Mouse (Mus musculus) skeletal muscle tissue, adult 2 months (tissue): ENCODE data around the gene Msx3.
A peak's percentile ranks its signal among the peaks of the same experiment; 100 is the strongest.

ENCODE experiments used
- DNase-seq: peaks from one replicate; pipeline ENCODE4 v3.0.0-alpha.2; 2012; ENCODE audit warnings: low read depth, low spot score

Msx3 gene

DNA sequence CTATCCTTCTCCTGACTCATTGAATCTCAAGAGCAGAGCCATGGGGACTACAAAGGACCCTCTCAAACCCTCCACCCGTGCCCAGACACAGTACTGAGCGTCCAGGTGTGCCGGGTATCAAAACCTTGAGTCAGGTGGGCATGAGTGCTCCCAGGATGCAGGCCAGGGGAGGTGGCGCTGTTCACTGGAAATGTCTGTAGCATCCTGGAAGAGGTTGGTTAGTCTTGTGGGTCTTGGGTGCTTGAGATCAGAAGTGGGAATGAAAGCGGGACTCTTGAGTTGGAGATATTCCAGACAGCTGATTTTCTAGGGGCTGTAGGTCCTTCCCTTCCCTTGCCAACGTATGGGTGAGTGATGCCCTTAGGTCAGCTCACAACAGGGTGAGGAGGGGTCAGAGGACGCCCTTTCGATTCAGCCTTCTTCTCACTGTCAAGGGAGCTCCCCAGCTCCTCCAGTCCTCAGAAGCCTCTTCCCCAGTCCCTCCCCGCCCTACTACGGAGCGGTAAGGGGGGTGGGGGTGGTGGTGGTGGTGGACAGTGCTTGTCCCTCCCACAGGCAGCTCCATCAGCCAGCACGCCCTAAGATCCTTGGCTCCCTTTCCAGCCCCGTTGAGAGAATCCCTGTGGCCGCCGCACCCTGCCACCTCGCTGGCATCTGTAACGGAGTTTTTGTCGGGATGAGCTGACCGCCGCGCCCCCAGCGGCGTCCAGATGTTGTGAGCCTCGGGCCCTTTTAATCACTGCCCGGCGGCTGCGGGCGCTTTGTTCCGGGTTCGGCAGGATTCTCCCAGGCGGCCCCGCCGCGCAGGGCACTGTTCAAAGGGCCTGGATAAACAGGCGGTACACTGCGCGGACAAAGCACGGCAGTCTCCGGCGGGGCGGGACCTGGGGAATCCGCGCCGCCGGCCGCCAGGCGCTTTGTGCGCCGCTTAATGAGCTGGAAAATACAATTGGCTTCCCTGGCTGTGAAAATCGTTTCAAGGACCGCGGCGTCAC lies 8.8 kb upstream of the Msx3 start:
- DNase-seq: no peak

DNA sequence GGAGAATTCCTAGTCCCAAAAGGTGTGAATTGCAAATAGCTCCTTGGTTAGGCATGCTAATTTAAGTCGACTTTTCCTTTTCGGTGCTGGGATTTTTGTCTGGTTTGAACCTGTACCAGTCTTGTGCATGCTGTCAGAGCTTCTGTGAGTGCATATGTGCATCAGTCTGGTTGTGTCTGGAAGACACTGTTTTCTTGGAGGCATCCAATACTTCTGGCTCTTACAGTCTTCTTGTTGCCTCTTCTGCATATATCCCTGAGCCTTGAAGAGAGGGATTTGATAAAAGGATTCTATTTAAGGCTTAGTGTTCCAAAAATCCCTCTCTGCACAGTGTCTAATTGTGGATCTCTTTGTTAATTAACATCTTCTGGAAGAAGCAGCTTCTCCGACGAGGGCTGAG lies 5.2 kb upstream of the Msx3 start:
- DNase-seq: no peak

GRCm38 (mm10) chr7:140049115-140049689 lies 313 bp upstream of the Msx3 start:
- no peak for DNase-seq

DNA sequence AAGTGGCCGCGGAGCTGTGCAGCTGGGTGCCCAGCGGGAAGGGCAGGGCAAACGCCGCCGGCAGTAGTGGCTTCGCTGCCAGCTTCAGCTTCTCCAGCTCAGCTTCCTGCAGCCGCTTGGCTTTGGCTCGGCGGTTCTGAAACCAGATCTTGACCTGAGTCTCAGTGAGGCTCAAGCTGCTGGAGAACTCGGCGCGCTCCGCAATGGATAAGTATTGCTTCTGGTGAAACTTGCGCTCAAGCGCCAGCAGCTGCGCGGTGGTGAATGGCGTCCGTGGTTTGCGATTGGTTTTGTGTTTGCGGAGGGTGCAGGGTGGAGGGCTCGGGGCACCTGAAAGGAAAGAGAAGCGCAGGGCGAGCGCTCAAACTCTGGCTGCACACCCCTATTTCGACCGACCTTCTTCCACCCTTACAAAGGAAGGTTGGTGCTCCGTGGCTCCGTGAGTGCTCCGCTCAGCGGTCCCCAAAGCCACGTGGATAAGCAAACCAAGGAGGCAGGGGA lies 1.0 kb downstream of the Msx3 start:
- no peak for DNase-seq

DNA sequence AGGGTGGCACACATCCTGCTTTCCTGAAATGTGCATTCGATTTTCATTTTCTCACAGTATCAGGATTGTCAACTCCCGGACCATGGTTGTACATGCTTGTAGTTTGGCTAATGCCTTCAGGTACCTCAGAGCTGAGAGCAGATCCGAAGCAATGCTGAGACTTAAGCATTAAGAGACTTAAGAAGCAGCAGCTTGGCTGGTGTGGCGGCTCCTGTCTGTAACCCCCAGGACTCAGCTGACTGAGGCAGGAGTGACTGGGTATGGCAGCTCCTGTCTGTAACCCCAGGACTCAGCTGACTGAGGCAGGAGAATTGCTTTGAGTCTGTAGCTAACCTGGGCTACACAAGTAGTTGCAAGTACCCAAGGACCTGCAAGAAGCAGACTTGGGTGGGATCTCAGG lies 3.3 kb downstream of the Msx3 start:
- no peak for DNase-seq

- no peak for DNase-seq
Observed at GRCm38 (mm10) chr7:140042728-140043127, 6.2 kb downstream of the Msx3 start.

DNA sequence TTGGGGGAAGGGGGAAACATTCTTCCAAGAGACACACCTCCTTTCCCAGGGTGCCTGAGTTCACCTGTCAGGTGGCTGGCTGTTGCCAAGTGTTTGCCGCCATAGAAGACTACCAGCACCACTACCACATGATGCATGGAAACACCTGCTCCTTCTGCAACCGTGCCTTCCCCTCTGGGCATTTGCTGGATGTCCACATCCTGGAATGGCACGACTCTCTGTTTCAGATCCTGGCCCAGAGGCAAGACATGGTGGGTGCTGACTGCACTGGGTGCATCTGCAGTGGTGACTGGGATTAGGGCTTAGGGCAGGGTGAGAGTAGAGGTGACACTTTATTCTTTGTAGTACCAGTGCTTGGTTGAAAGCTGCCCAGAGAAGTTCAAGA lies 11.7 kb downstream of the Msx3 start:
- no peak for DNase-seq

DNA sequence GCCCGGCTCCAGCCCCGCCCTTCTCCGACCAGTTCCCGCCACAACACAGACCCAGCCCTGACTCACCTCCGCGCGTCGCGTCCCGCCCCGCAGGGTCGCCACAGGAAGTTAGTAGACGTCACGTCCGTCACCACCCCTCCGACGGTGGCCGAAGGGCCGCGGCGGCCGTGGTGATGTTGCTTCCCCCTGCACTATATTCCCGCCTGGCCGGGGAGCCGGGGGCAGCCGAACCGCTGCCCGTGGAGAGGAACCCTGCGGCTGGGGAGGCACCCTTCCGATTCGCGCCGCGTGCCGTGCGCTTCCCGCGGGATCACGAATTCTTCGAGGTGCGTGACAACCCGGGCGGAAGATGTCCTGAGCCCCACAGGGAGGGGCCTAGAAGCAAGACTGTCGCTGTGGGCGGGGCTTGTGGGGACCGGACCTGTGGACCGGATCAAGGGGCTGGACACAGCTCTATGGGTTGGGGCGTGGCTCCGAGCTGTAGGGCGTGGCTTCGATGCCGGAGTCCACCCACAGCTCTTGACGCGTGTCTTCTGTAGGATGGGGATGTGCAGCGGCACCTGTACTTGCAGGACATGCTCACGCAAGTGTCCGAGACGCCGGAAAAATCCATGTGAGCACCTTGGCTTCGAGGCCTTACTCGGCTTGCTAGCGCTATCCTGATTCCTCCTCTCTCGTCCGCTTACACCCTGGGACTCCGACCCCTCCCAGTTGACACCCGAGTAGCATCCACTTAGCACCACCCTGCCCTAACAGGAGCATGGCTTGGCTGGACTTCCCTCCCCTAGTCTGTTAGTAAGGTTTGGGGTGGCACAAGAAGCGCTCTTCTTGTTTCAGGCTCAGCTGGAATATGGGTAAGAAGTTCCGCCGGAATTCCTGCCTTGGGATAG lies 12.4 kb downstream of the Msx3 start, which contains the start of the genes Zfp511 and Tubgcp2:
TSS of gene Zfp511 (plus strand) at position 111 of the 890 bp plus-strand sequence.
TSS of gene Tubgcp2 (minus strand) at position 389 of the 890 bp plus-strand sequence.
- DNase-seq: peak; percentile 90

DNA sequence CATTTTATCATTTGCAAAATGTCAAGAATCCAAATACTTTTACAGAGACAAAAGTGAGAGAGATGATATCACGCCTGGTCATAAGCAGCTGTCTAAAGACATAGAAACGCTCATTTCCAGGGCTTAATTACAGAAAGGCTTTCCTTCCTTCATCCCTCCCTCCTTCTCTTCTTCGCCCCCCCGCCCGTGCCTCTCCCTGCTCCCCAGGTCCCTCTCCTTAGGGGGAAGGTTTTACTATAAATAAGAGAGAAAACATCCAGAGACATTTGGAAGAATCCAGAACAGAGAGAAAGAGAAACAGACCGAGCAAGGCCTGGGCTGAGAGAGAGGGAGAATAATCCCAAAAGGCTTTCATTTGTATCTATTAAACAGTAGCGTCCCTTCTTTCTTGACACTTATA lies 13.4 kb downstream of the Msx3 start:
- DNase-seq: no peak

DNA sequence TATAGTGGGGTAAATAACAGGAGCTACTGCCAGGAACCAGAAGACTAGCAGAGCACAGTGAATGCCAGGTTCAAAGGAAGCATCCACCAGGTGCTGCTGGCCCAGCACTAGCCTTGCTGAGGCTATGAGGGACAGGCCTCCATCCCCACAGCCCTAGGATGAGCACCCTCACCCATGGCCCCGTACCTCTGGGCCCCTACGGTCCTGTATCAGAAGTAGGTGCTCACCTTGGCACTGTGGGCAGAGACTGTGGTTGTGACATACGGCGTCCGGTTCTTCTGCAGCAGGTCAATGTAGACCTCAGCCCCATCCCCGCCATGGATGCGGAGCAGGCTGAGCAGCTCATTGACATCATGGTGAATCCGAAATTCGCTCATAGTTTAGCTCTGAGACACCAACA lies 15.5 kb downstream of the Msx3 start:
- no peak for DNase-seq

- no peak for DNase-seq
Observed at GRCm38 (mm10) chr7:140032366-140032765, 16.5 kb downstream of the Msx3 start.

DNA sequence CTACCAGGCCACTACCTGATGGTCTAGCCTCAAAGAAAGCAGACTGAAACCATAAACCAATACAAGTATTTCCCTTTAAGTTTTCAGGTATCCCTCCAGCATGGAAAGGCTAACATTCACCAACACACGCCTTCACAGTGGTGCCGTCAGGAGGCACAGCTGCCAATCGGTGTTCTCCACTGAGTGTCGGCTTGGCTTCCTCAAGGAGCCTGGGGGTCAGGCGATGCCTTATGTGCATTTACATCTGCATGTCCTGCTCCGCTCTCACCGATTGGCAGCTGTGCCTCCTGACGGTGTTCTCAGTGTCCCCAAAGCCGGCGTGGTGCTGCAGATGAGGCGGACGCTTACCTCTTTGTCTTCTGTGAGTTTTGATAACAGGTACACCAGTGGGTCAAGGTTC lies 17.1 kb downstream of the Msx3 start:
- no peak for DNase-seq

DNA sequence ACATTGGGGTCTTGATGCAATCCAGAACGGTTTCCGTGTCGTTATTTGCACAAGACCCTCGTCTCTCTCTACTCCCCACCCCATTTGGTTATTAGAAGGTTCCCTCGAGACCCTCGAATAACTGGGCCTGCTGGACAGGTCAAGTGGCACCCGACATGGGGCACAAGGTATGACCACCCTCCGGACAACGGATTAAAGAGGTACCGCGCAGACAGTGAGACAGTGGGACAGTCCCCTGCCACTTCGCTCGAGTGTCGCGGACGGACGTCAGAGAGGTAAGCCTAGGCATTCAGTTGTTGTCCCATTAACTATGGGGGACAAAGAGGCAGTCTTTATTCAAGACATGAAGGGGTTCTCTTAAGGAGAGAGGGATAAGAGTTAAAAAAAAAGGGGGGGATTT lies 37.6 kb downstream of the Msx3 start:
- DNase-seq: no peak

- DNase-seq: no peak
Observed at GRCm38 (mm10) chr7:140007781-140008180, 41.1 kb downstream of the Msx3 start.

DNA sequence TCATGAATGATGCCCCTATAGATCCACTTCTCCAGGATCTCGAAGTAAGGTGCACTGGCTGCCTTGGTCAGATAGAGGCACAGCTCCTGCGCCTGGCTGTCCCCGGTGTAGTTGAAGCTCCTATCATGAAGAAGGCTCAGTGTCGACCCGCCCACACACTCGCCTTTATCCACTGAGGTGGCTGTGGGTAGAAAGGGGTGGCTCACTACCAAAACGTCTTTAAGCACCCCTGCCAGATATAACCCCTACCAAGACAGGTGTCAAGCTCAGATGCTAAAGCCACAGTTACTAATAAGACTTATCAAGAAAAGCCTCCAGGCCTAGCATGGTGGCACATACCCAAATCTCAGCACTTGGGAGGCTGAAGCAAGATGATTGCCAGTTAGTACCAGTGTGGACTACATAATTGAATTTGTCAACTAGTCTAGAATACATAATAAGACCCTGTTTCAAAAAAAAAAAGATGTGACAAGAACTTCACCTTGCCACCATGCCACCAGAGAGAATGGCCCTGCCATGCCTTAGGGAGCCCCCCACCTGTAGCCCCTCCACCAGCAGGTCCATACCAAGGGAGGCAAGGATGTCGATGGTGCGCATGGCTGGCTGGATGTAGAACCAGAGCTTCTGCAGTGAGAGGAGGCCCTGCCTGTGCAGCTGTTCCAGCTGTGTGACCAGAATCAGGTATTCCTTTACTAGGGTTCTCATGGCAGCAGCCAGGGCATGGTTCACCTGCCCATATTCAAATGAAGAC lies 41.9 kb downstream of the Msx3 start:
- no peak for DNase-seq

- DNase-seq: no peak
Observed at GRCm38 (mm10) chr7:140004666-140005065, 44.2 kb downstream of the Msx3 start.

GRCm38 (mm10) chr7:140001086-140001740 lies 47.7 kb downstream of the Msx3 start:
- DNase-seq: no peak

DNA sequence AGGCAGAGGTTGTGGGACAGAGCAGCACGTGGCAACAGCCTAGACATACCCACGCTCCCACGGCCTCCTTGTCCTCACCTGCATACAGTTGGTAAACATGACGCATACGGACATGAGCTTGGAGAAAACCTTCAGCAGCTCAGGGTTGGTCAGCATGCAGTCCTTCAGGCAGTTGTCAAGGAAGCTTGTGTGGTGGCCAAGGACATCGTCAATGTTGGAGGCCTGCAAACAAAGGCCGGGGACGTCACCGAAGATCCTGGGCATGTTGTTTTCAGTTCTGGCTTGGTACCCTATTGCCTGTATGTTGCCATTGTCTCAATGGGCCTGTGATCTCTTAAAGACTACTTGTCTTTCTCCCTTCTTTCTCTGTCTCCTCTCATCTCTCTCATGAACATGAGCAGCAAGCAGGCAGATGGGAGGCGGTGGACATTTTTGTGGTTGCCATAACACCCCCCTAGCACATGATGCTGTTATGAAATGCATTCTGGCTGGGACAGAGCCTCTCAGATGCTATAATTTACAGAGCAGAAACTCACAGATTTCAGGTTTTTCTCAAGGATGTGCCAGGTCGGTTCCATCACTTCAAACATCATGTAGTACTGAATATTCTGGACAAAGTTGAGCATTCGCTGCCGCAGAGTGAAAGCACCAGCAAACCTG lies 50.1 kb downstream of the Msx3 start:
- no peak for DNase-seq
